Mouse (Mus musculus) ES-Bruce4 (cell line): ENCODE measurements around the gene 2200002D01Rik. TPM values are rescaled to one million over a fixed set of nuclear protein-coding genes. Genes with fewer than 3 reads are reported as not detected.
A peak's percentile ranks its signal among the peaks of the same experiment; 100 is the strongest.
"Not testable (repeated sequence)": the region's sequence is repeated elsewhere in the genome, so short reads cannot be mapped to it uniquely, and the experiment has no call there.

ENCODE experiments used
- H3K27ac ChIP-seq: 2 replicates; pipeline ENCODE4 v1.5.1; 2012; ENCODE audit warnings: low read length, inconsistent platforms; ENCODE audit not compliant: insufficient read depth
- H3K27me3 ChIP-seq: 2 replicates; pipeline ENCODE4 v1.6.1; 2012; ENCODE audit warnings: mild to moderate bottlenecking, low read length, inconsistent platforms; ENCODE audit not compliant: control insufficient read depth, poor library complexity, insufficient read depth, severe bottlenecking
- H3K36me3 ChIP-seq: 2 replicates; pipeline ENCODE4 v1.6.1; 2012; ENCODE audit warnings: inconsistent platforms, mild to moderate bottlenecking, low read length, moderate library complexity; ENCODE audit not compliant: control insufficient read depth, poor library complexity, insufficient read depth, severe bottlenecking
- H3K4me1 ChIP-seq: one replicate; pipeline ENCODE4 v1.8.1; 2011; ENCODE audit warnings: low read length; ENCODE audit not compliant: control insufficient read depth, insufficient read depth
- H3K4me3 ChIP-seq: 2 replicates; pipeline ENCODE4 v1.5.1; 2011; ENCODE audit warnings: low read depth, mild to moderate bottlenecking, low read length
- H3K9ac ChIP-seq: 2 replicates; pipeline ENCODE4 v1.6.1; 2012; ENCODE audit warnings: low read depth, mild to moderate bottlenecking, inconsistent platforms; ENCODE audit not compliant: poor library complexity, severe bottlenecking
- H3K9me3 ChIP-seq: replicated peaks from 2 replicates; pipeline ENCODE4 v1.6.1; 2012; ENCODE audit warnings: mild to moderate bottlenecking, low read length, inconsistent platforms; ENCODE audit not compliant: control insufficient read depth, poor library complexity, insufficient read depth, severe bottlenecking
- CTCF ChIP-seq: IDR thresholded peaks from one replicate; pipeline ENCODE4 v1.8.1; 2011; ENCODE audit warnings: low read depth, low read length
- EP300 ChIP-seq: IDR thresholded peaks from 2 replicates; pipeline ENCODE4 v1.6.1; 2011; ENCODE audit warnings: low read depth, low read length; ENCODE audit not compliant: insufficient read depth
- POLR2A ChIP-seq: IDR thresholded peaks from one replicate; pipeline ENCODE4 v1.8.1; 2011; ENCODE audit warnings: low read length; ENCODE audit not compliant: insufficient read depth
- polyA plus RNA-seq: library from polyadenylated mRNA; stranded (reverse); fragments of >200 nt; gene quantifications from 2 replicates; pipeline ENCODE4 v1.2.4, GENCODE M21; 2011; ENCODE audit warnings: low read depth; ENCODE audit not compliant: missing spikeins, insufficient read depth, insufficient read length

Gene 2200002D01Rik
- polyA plus RNA-seq, 1 experiment = 34.1 TPM

GRCm38 (mm10) chr7:29212199-29212765 lies 36.0 kb downstream of the 2200002D01Rik start:
- Histone ChIP-seq H3K27me3 (no peaks in the 10 kb centered on the region), H3K9ac (peak overlapping the region; percentile 13), H3K9me3 (no peaks in the 10 kb centered on the region), H3K36me3 (no peaks in the 10 kb centered on the region), H3K4me1 (no peaks in the 10 kb centered on the region), H3K27ac (peak overlapping the region; percentile 79), H3K4me3 (peak overlapping the region; percentile 67)
- TF ChIP-seq EP300 (no peak), POLR2A (peak; percentile 31)

DNA sequence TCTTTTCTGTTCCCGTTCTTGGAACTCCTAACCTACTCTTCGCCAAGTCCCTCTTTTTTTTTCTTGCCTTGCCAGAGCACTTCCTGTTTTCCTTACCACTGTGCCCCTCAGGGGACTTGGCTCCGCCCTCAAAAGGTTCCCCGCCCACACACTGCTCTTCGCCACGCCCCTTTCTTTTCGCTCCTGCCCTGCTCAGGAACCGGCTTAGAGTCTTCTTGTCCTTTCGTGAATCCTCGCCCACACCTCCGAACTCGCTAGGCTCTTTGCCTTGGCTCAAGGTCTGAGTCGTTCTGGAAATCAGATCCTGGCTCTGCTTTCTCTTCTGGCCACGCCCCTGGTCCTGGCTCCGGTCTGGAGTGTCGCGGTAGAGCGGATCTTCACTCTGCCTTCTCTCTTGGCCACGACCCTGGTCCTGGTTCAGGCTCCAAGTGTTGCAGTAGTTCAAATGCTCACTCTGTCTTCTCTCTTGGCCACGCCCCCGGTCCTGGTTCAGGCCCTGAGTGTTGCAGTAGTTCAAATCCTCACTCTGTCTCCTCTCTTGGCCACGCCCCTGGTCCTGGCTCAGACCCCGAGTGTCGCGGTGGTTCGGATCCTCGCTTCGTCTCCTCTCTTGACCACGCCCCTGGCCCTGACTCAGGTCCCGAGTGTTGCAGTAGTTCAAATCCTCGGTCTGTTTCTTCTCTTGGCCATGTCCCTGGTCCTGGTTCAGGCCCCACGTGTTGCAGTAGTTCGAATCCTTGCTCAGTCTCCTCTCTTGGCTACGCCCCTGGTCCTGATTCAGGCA lies 36.7 kb downstream of the 2200002D01Rik start:
- TF ChIP-seq CTCF (no peak), POLR2A (no peak), EP300 (no peak)
- H3K9me3 ChIP-seq = no peaks in the 10 kb centered on the region
- H3K27ac ChIP-seq = peak overlapping the region; percentile 79
- H3K4me3 ChIP-seq = peak overlapping the region; percentile 67
- no peaks in the 10 kb centered on the region for H3K27me3 ChIP-seq
- no peaks in the 10 kb centered on the region for H3K4me1 ChIP-seq
- no peaks in the 10 kb centered on the region for H3K36me3 ChIP-seq
- peak overlapping the region; percentile 12 for H3K9ac ChIP-seq

DNA sequence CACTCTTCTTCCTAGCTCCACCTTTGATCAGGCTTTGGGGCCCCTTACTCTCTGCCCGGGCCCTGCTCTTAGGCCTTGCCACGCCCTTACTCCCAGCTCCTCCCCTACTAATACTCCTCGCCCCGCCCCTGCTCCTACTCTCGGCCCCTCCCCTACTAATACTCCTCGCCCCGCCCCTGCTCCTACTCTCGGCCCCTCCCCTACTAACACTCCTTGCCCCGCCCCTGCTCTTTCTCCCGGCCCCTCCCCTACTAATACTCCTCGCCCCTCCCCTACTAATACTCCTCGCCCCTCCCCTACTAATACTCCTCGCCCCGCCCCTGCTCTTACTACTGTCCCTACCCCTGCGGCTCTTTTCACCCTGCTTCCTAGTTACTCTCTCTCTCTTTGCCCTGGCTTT lies 37.3 kb downstream of the 2200002D01Rik start:
- not testable (repeated sequence) for H3K27me3 ChIP-seq, H3K4me1 ChIP-seq, H3K36me3 ChIP-seq, H3K9me3 ChIP-seq
- peak overlapping the region; percentile 67 for H3K4me3 ChIP-seq
- H3K27ac ChIP-seq = peak overlapping the region; percentile 79
- H3K9ac ChIP-seq = 0 out of 2 replicates have a peak overlapping the region, but pooled peaks have one; percentile 12

DNA sequence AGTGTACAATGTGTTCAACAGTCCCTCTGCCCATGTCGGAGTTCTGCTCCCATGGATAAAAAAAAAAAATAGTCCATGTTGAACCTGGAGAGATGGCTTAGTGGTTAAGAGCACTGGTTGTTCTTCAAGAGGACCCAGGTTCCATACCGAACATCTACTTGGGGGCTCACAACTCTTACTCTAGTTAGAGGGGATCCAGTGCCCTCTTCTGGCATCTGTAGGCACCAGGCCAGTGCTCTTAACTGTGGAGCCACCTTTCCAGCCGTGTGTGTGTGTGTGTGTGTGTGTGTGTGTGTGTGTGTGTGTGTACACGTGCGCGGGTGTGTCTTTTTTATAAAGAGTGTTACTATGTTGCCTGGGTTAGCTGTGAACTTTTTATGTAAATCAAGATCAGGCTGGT lies 45.7 kb downstream of the 2200002D01Rik start:
- Histone ChIP-seq H3K4me3 (no peak overlapping the region), H3K27ac (no peak overlapping the region), H3K9ac (no peak overlapping the region), H3K9me3 (no peaks in the 10 kb centered on the region), H3K36me3 (no peaks in the 10 kb centered on the region), H3K27me3 (no peaks in the 10 kb centered on the region), H3K4me1 (no peaks in the 10 kb centered on the region)
- TF ChIP-seq POLR2A (no peak), CTCF (no peak), EP300 (no peak)

Other genes starting within 250 kb of the 2200002D01Rik start
- 8.4 and 10.3 TPM in 2 replicates for gene Ryr1, start 123.3 kb downstream of the 2200002D01Rik start, polyA plus RNA-seq
- 23.0 and 31.5 TPM in 2 replicates for gene Rasgrp4, start 113.6 kb downstream of the 2200002D01Rik start, polyA plus RNA-seq
- gene Fam98c, start 92.2 kb downstream of the 2200002D01Rik start, polyA plus RNA-seq = 12.6 and 13.3 TPM in 2 replicates
- gene Ggn, start 78.3 kb downstream of the 2200002D01Rik start, polyA plus RNA-seq = not detected in 2 replicates
- gene Spred3, start 78.1 kb downstream of the 2200002D01Rik start, polyA plus RNA-seq = 9.2 and 12.1 TPM in 2 replicates
- 223 and 242 TPM in 2 replicates for gene Psmd8, start 67.8 kb downstream of the 2200002D01Rik start, polyA plus RNA-seq
- 27.3 and 31.3 TPM in 2 replicates for gene Catsperg1, start 34.4 kb downstream of the 2200002D01Rik start, polyA plus RNA-seq
- 7.0 and 7.1 TPM in 2 replicates for gene Kcnk6, start 16.0 kb downstream of the 2200002D01Rik start, polyA plus RNA-seq
- 50.9 and 55.2 TPM in 2 replicates for gene Yif1b, start 10.1 kb downstream of the 2200002D01Rik start, polyA plus RNA-seq
- 264 and 288 TPM in 2 replicates for gene Spint2, start 33.4 kb upstream of the 2200002D01Rik start, polyA plus RNA-seq
- 22.1 and 29.1 TPM in 2 replicates for gene Ppp1r14a, start 40.8 kb upstream of the 2200002D01Rik start, polyA plus RNA-seq
- 5.9 and 6.1 TPM in 2 replicates for gene Dpf1, start 55.5 kb upstream of the 2200002D01Rik start, polyA plus RNA-seq